Mouse (Mus musculus) thymus, adult 2 months (tissue): ENCODE measurements around the gene Tbc1d12.

ENCODE experiments used
- CTCF ChIP-seq: fragments of 200-500 bp; IDR thresholded peaks from 2 replicates; pipeline ENCODE4 v1.5.1; 2012; ENCODE audit warnings: mild to moderate bottlenecking, control low read depth, low read length, moderate library complexity, borderline replicate concordance; ENCODE audit not compliant: control insufficient read depth, poor library complexity, insufficient read depth; ENCODE audit errors: extremely low read depth
- POLR2A ChIP-seq: fragments of 200-500 bp; IDR thresholded peaks from 2 replicates; pipeline ENCODE4 v1.6.1; 2012; ENCODE audit warnings: mild to moderate bottlenecking, low read length, control low read depth, moderate library complexity; ENCODE audit not compliant: control insufficient read depth, poor library complexity, insufficient read depth; ENCODE audit errors: extremely low read depth

DNA sequence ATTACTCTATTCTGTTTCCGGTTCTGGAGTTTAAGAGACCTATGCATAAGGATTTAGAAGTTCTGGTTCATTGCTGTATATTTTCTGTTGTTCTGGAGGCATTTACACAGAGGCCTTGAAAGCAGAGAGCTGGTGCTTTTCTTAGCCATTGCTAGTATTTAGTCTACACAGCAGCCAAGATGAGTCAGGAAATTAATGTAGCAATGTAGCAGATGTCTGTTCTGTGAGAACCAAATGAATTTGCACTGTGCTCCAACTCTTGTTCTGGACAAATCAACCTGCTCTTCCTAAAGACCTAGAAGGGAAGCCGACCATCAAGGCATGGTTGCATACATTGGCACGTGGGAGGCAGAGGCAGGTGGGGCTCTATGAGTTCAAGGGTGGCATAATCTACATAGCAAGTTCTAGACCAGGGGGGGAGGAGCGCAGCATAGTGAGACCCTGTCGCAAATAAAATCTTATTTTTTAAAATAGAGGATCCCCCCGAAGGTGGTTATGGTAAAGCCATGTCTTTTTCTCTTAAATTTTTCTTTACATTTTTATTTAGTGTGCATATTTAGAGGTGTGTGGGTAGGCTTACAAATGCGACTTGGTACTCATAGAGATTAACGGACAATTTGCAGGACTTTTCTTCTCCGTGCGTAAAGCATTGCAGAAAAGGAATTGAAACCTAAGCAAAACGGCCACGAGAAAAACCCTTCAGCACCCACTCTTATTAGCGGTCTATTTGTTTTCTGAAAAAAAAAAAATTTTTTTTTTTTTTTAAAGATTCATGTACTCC, 93.3 kb downstream of the Tbc1d12 start:
- TF ChIP-seq CTCF (no peak), POLR2A (no peak)
